Mouse (Mus musculus): Measurements from ENCODE around the gene Fzr1. TPM values are rescaled to one million over a fixed set of nuclear protein-coding genes. Genes with fewer than 3 reads are reported as not detected.

Fzr1 gene
- polyA plus RNA-seq, 1 experiment from 2014 or later: 119 TPM

DNA sequence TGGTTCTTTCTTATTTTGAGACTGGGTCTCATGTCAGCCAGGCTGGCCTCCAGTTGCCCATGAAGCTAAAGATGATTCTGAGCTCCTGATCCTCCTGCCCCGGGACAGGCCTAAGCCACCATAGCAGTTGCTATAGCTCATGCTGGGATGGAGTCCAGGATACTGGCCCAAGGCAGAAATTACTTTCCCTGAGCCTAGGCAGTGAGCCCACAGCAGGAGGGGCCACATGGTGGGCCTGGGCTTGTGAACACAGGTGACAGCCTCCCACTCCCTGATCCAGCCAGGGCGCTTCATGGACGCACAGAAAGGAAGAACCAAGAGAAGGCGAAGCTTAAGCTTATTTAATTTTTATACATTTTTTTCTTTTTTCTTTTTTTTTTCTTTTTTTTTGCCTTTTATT lies 17.5 kb upstream of the Fzr1 start:
- ATAC-seq (ENCODE audit: low FRiP score) (no peak), DNase-seq (ENCODE audit: low spot score) (no peak)
- Histone ChIP-seq H3K9me3 (ENCODE audit: control insufficient read depth, low read length) (no peaks in the 10 kb centered on the region), H3K36me3 (replicated peaks; ENCODE audit: control insufficient read depth, insufficient read depth) (peaks cover 35% of the 10 kb centered on the region), H3K4me2 (replicated peaks) (no peak overlapping the region), H3K27me3 (ENCODE audit: control insufficient read depth, insufficient read depth, low read length) (no peaks in the 10 kb centered on the region), H3K9ac (no peak overlapping the region), H3K27ac (no peak overlapping the region), H3K4me3 (replicated peaks; ENCODE audit: low read length) (no peak overlapping the region), H3K4me1 (replicated peaks; ENCODE audit: control insufficient read depth, insufficient read depth, low read length) (peaks cover under 1% of the 10 kb centered on the region; the same call in 1 of the 2 replicates)
- WGBS: 67% methylated on average over 4 of the region's 4 CpGs

DNA sequence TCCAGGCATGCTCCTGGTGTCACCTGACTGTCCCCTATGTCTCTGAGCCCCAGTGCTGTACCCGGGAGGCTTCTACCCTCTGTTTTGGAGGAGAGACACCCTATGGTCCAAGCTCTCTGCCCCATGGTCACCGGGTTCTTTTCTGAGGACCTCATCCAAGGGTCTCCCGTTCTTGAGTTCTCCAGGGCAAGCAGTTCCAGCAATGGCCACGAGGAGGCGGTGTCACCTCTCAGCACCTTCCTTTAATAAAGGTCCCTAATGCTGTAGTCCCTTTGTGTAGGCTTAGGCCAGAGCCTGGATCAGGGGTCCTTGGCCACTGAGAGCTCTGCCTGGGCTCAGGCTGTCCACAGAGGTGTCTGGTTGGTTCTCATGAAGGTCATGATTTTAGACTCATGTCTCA lies 16.8 kb upstream of the Fzr1 start:
- ATAC-seq (ENCODE audit: low FRiP score) (no peak), DNase-seq (ENCODE audit: low spot score) (peak; percentile 73)
- Histone ChIP-seq H3K4me1 (replicated peaks; ENCODE audit: control insufficient read depth, insufficient read depth, low read length) (no peaks in the 10 kb centered on the region), H3K4me3 (replicated peaks; ENCODE audit: low read length) (no peak overlapping the region), H3K9ac (no peak overlapping the region), H3K9me3 (ENCODE audit: control insufficient read depth, low read length) (no peaks in the 10 kb centered on the region), H3K36me3 (replicated peaks; ENCODE audit: control insufficient read depth, insufficient read depth) (peaks cover 28% of the 10 kb centered on the region), H3K4me2 (replicated peaks) (no peak overlapping the region), H3K27me3 (ENCODE audit: control insufficient read depth, insufficient read depth, low read length) (no peaks in the 10 kb centered on the region), H3K27ac (no peak overlapping the region)
- 11% methylated on average over 5 of the region's 5 CpGs for WGBS

DNA sequence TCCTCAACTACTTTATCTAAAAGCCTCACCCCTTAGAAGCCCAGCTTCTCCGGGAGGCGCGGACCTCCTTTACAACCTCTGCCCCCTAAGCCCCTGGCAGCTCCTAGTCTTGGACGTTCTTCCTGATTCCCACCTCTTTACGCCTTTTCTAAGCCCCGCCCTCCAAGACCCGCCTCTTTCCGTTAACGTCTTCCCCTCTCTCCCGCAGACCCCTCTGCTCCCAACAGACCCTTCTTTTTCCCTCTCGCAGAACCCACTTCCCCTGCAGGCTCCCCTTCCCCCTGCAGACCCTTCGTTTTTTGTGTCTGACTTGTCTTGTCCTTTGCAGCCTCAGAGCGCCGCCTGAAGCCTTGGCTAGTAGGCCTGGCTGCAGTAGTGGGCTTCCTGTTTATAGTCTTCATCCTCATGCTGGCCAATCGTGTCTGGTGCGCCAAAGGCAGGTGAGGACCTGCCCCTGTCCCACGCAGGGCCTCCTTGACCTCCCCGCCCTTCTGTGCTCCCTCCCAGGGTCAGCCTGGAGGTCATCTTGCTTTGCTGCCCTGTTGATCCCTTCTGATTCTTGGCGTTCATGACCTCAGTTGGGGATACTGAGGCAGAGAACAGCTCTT lies 15.2 kb upstream of the Fzr1 start:
- Histone ChIP-seq H3K9me3 (ENCODE audit: control insufficient read depth, low read length) (no peaks in the 10 kb centered on the region), H3K27me3 (ENCODE audit: control insufficient read depth, insufficient read depth, low read length) (no peaks in the 10 kb centered on the region), H3K4me3 (replicated peaks; ENCODE audit: low read length) (no peak overlapping the region), H3K4me1 (replicated peaks; ENCODE audit: control insufficient read depth, insufficient read depth, low read length) (no peaks in the 10 kb centered on the region), H3K36me3 (replicated peaks; ENCODE audit: control insufficient read depth, insufficient read depth) (peaks cover 17% of the 10 kb centered on the region), H3K9ac (peak overlapping the region; percentile 12), H3K4me2 (replicated peaks) (peak overlapping the region; percentile 24), H3K27ac (no peak overlapping the region)
- 8% methylated on average over 19 of the region's 19 CpGs for WGBS
- no peak for ATAC-seq (ENCODE audit: low FRiP score)
- no peak for DNase-seq (ENCODE audit: low spot score)

GRCm38 (mm10) chr10:81392781-81393185 lies 14.5 kb upstream of the Fzr1 start, which contains the start of gene Smim24:
Gene Smim24, plus strand, starts transcription at chr10:81393051.
- Histone ChIP-seq H3K4me3 (replicated peaks; ENCODE audit: low read length) (no peak within 1 kb of the TSS), H3K27me3 (ENCODE audit: control insufficient read depth, insufficient read depth, low read length) (no peaks in the 10 kb centered on the region), H3K27ac (no peak within 1 kb of the TSS), H3K4me2 (replicated peaks) (peak within 1 kb of the TSS; percentile 24), H3K9ac (peak within 1 kb of the TSS; percentile 12), H3K4me1 (replicated peaks; ENCODE audit: control insufficient read depth, insufficient read depth, low read length) (no peaks in the 10 kb centered on the region), H3K9me3 (ENCODE audit: control insufficient read depth, low read length) (no peaks in the 10 kb centered on the region), H3K36me3 (replicated peaks; ENCODE audit: control insufficient read depth, insufficient read depth) (peaks cover 24% of the 10 kb centered on the region)
- WGBS: 67% methylated on average over 14 of the region's 14 CpGs
- DNase-seq (ENCODE audit: low spot score) (no peak), ATAC-seq (ENCODE audit: low FRiP score) (no peak)

DNA sequence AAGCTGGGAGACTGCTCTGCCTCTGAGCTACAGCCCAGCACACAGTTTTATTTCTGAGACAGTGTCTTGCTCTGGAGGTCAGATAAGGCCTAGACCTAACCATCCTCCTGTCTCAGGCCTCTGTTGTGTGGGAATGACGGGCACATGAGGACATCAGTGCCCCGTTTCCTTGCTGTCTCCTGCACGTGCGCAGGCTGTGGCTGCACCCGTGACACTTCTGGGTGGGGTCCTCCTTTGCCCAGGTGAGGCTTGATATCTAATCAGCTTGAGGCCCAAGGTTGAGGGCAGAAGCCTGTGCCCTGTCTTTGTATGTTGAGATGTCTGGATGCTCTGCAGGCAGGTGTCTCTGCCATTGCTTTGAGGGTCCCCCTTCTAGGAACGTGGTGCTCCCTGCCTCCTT lies 14.0 kb upstream of the Fzr1 start:
- WGBS: 88% methylated on average over 6 of the region's 6 CpGs
- no peak overlapping the region for H3K4me3 ChIP-seq (replicated peaks; ENCODE audit: low read length)
- ATAC-seq (ENCODE audit: low FRiP score) (no peak), DNase-seq (ENCODE audit: low spot score) (no peak)
- H3K4me1 ChIP-seq (replicated peaks; ENCODE audit: control insufficient read depth, insufficient read depth, low read length): no peaks in the 10 kb centered on the region
- H3K36me3 ChIP-seq (replicated peaks; ENCODE audit: control insufficient read depth, insufficient read depth): peaks cover 24% of the 10 kb centered on the region
- no peak overlapping the region for H3K27ac ChIP-seq
- no peak overlapping the region for H3K9ac ChIP-seq
- H3K27me3 ChIP-seq (ENCODE audit: control insufficient read depth, insufficient read depth, low read length): no peaks in the 10 kb centered on the region
- H3K9me3 ChIP-seq (ENCODE audit: control insufficient read depth, low read length): no peaks in the 10 kb centered on the region
- H3K4me2 ChIP-seq (replicated peaks): no peak overlapping the region

DNA sequence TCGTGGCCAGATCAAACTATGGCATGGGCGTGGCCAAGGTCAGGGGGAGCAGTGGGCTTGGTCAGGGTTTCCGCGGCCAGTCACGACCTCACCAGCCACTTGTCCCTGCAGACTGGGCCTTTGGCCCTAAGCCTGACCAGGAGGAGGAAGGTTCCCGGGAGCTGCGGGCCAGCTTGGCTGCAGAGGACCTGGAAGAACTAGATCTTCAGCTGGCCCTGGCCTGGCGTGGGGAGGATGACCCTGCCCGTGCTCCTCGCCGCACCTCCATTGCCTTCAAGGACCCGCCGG lies 12.3 kb upstream of the Fzr1 start:
- WGBS: 94% methylated on average over 13 of the region's 13 CpGs
- ATAC-seq (ENCODE audit: low FRiP score) (no peak), DNase-seq (ENCODE audit: low spot score) (no peak)
- H3K4me2 ChIP-seq (replicated peaks): no peak overlapping the region
- no peak overlapping the region for H3K27ac ChIP-seq
- no peaks in the 10 kb centered on the region for H3K27me3 ChIP-seq (ENCODE audit: control insufficient read depth, insufficient read depth, low read length)
- H3K4me1 ChIP-seq (replicated peaks; ENCODE audit: control insufficient read depth, insufficient read depth, low read length): 0 out of 2 replicates have a peak, but pooled peaks cover 2% of the 10 kb centered on the region
- H3K36me3 ChIP-seq (replicated peaks; ENCODE audit: control insufficient read depth, insufficient read depth): peaks cover 35% of the 10 kb centered on the region
- no peaks in the 10 kb centered on the region for H3K9me3 ChIP-seq (ENCODE audit: control insufficient read depth, low read length)
- H3K4me3 ChIP-seq (replicated peaks; ENCODE audit: low read length): no peak overlapping the region
- no peak overlapping the region for H3K9ac ChIP-seq

- Histone ChIP-seq H3K4me3 (replicated peaks; ENCODE audit: low read length) (no peak overlapping the region), H3K9ac (no peak overlapping the region), H3K4me1 (replicated peaks; ENCODE audit: control insufficient read depth, insufficient read depth, low read length) (peaks cover 7% of the 10 kb centered on the region), H3K27me3 (ENCODE audit: control insufficient read depth, insufficient read depth, low read length) (no peaks in the 10 kb centered on the region), H3K36me3 (replicated peaks; ENCODE audit: control insufficient read depth, insufficient read depth) (peaks cover 35% of the 10 kb centered on the region), H3K27ac (no peak overlapping the region), H3K9me3 (ENCODE audit: control insufficient read depth, low read length) (no peaks in the 10 kb centered on the region), H3K4me2 (replicated peaks) (no peak overlapping the region)
- peak; percentile 50 for ATAC-seq (ENCODE audit: low FRiP score)
- peak; percentile 66 for DNase-seq (ENCODE audit: low spot score)
- 62% methylated on average over 23 of the region's 23 CpGs for WGBS
Observed at GRCm38 (mm10) chr10:81389801-81390677, 11.7 kb upstream of the Fzr1 start.

DNA sequence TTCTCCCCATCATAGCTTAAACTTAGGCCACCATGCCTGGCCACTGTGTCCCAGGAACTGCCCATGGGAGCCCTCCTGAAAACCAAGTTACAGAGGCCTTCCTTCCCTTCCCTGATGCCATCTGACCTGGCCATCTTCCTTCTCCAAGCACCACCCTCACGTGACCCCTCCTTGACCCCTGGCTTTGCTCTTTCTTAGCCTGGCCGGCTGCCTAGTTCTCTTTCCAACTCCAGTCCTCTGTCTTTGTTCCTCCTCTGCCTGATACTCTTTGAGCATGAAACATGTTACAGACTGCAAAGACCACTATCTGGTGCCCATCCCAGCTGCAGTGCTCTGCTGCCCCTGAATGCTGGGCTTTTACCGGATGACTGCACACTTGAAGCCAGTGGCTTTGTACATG lies 11.1 kb upstream of the Fzr1 start:
- H3K27ac ChIP-seq: no peak overlapping the region
- 31% methylated on average over 3 of the region's 3 CpGs for WGBS
- H3K9ac ChIP-seq: no peak overlapping the region

GRCm38 (mm10) chr10:81388505-81389055 lies 10.3 kb upstream of the Fzr1 start, which contains the start of gene Gm48552:
Gene Gm48552, plus strand, starts transcription at chr10:81389005.
- no peak within 1 kb of the TSS for H3K4me2 ChIP-seq (replicated peaks)
- no peak within 1 kb of the TSS for H3K27ac ChIP-seq
- no peak within 1 kb of the TSS for H3K9ac ChIP-seq
- ATAC-seq (ENCODE audit: low FRiP score): no peak
- H3K27me3 ChIP-seq (ENCODE audit: control insufficient read depth, insufficient read depth, low read length): no peaks in the 10 kb centered on the region
- 85% methylated on average over 5 of the region's 5 CpGs for WGBS
- H3K9me3 ChIP-seq (ENCODE audit: control insufficient read depth, low read length): no peaks in the 10 kb centered on the region
- DNase-seq (ENCODE audit: low spot score): no peak
- peaks cover 35% of the 10 kb centered on the region for H3K36me3 ChIP-seq (replicated peaks; ENCODE audit: control insufficient read depth, insufficient read depth)
- H3K4me3 ChIP-seq (replicated peaks; ENCODE audit: low read length): no peak within 1 kb of the TSS
- H3K4me1 ChIP-seq (replicated peaks; ENCODE audit: control insufficient read depth, insufficient read depth, low read length): peaks cover 10% of the 10 kb centered on the region

More for the DNA sequence above, 11.1 kb upstream of the Fzr1 start:
- Histone ChIP-seq H3K4me1 (replicated peaks; ENCODE audit: control insufficient read depth, insufficient read depth, low read length) (peaks cover 10% of the 10 kb centered on the region), H3K4me2 (replicated peaks) (no peak overlapping the region), H3K36me3 (replicated peaks; ENCODE audit: control insufficient read depth, insufficient read depth) (peaks cover 35% of the 10 kb centered on the region), H3K27me3 (ENCODE audit: control insufficient read depth, insufficient read depth, low read length) (no peaks in the 10 kb centered on the region), H3K9me3 (ENCODE audit: control insufficient read depth, low read length) (no peaks in the 10 kb centered on the region), H3K4me3 (replicated peaks; ENCODE audit: low read length) (no peak overlapping the region)
- DNase-seq (ENCODE audit: low spot score): no peak
- ATAC-seq (ENCODE audit: low FRiP score): no peak
